Mouse (Mus musculus) cerebellum, adult (tissue): ENCODE measurements around the gene Krtcap3.
A peak's percentile ranks its signal among the peaks of the same experiment; 100 is the strongest.
"Not testable (repeated sequence)": the region's sequence is repeated elsewhere in the genome, so short reads cannot be mapped to it uniquely, and the experiment has no call there.

Source experiments
- ATAC-seq: cut with Nextera tagmentation; 2 replicates; pipeline ENCODE4 v1.9.2; 2017; ENCODE audit warnings: mild to moderate bottlenecking, moderate library complexity, mixed read lengths; ENCODE audit not compliant: insufficient number of reproducible peaks, low FRiP score, low TSS enrichment

Gene Krtcap3

DNA sequence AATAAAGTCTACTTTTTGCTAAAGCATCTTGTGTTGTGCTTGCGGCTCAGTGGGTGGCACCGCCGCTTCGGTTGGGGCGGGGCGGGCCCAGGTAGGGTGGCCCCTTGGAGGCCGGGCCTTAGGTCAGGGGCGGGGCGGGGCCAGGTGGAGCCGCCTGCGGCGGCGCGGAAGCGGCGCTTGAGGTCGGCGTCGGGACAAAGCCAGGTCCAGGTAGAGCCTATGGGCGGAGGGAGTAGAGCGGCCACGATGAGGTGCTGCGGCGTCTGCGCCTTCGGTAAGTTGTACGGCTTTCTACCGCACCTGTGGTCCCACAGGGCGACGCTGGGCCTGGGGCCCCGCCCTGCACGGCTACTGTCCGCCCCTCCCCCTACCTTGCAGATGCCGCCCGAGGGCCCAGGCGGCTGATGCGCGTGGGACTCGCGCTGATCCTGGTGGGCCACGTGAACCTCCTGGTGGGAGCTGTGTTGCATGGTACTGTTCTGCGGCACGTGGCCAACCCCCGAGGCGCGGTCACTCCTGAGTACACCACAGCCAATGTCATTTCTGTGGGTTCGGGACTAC, at the start of gene Krtcap3:
Gene Krtcap3 (plus strand): TSS at position 151 of the 561 bp plus-strand sequence.
- ATAC-seq: peak; percentile 54; the same call in 1 of the 2 replicates

- ATAC-seq: peak; percentile 95
These were observed 49.5 kb upstream of the Krtcap3 start, which contains the start of gene Zfp513 for GRCm38 (mm10) chr5:31201742-31202590. Gene Zfp513, minus strand, starts transcription at chr5:31202303.

- no peak for ATAC-seq
These were observed 48.6 kb upstream of the Krtcap3 start for GRCm38 (mm10) chr5:31202933-31203332.

DNA sequence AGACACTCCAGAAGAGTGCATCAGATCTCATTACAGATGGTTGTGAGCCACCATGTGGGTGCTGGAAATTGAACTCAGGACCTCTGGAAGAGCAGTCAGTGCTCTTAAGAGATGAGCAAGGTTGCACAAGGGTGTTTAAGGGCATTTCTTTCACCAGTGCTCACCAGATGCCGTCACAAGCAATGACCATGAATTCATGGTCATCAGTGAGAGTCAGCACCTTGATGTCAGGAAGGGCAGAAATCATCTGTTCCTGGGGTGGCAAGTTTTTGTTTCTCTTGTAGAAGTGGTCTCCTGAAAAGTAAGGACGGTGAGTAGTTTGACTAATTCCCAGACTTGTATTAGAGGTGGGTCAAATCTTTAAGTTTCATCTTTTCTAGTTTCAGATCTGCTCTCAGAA, 47.6 kb upstream of the Krtcap3 start:
- ATAC-seq: no peak

DNA sequence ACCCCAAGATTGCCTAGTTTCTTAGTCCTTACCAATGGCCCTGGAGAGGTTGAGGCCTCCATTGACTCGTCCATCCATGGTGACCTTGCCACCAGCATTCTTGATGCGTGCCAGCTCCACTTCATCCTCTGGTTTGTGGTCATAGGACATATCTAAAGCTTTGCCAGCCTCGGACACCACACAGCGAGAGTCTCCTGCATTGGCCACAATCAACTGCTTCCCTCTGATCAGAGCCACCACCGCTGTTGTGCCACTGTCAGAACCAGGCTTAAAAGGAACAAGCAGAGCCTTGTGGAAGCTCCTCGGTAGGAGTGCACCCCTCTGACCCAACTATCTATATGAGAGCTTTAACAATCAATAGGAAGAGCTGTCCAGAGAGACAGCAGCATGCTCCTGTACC, 47.1 kb upstream of the Krtcap3 start:
- ATAC-seq: no peak

GRCm38 (mm10) chr5:31216554-31216953, 34.9 kb upstream of the Krtcap3 start:
- not testable (repeated sequence) for ATAC-seq

GRCm38 (mm10) chr5:31218294-31218693, 33.2 kb upstream of the Krtcap3 start:
- ATAC-seq: no peak

GRCm38 (mm10) chr5:31219070-31219469, 32.4 kb upstream of the Krtcap3 start:
- no peak for ATAC-seq

GRCm38 (mm10) chr5:31219474-31219873, 32.0 kb upstream of the Krtcap3 start:
- ATAC-seq: no peak

GRCm38 (mm10) chr5:31219911-31220447, 31.5 kb upstream of the Krtcap3 start:
- peak; percentile 56 for ATAC-seq

GRCm38 (mm10) chr5:31220448-31221303, 30.8 kb upstream of the Krtcap3 start, which contains the start of gene Ppm1g:
Gene Ppm1g, minus strand, starts transcription at chr5:31220687.
- peak; percentile 92 for ATAC-seq

DNA sequence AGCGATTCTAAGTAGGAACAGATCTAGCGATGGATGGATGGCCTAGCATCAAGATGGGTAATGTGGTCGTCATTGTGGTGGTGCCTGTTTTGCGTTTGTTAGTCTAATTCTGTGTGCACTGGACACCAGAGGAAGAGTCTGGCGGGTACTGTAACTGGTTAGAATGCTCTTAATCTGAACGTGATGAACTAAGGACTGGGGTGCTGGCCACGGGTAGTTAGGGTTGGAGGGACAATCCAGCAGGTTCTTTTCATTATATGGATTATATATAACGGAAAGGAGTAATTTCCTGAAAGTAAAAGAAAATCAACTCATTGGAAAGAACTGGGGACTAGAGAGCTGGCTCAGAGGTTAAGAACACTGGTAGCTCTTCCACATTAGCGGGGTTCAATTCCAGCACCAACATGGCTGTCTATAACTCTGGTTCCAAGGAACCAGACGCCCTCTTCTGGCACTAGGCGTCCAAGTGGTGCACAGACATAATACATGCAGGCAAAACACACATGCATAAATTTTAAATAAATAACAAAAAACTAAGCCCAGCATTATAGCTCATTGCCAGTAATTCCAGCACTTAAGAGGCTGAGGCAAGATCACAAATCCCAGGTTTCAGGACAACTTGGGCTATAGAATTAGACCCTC, 30.1 kb upstream of the Krtcap3 start:
- ATAC-seq: no peak

DNA sequence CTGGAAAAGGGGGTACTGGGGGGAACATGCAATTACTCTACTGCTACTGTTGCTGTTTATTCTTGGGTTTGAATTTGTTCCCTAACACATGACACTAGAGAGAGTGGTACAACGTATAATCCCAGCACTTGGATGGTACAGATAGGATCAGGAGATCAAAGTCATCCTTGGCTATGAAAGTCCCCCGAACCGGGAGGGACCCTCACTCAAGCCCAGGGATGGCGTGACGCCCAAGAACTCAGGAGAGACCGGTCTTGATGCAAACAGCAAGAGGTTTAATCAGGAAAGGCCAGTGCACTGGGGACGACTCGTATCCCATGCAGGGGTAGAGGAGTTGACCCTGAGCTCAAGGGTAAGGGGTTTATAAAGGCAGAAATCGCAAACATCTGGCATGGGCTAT, 28.8 kb upstream of the Krtcap3 start:
- ATAC-seq: no peak

DNA sequence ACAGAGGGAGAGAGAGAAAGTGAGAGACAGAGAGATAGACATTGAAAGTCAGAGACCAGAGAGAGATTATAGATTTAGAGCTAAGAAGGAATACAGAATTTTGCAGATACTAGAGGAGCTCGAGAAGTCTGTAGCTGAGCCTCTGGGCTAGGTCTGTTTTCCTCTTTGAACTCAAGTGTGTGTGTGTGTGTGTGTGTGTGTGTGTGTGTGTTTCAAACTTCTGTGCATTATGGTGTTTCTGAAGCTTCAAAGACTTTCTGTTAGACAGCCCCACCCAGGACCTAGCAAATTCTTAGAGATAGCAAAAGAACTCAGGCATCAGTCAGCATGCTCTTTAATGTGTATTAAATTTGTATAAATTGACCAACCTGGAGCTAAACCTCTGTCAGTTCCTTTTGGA, 24.9 kb upstream of the Krtcap3 start:
- no peak for ATAC-seq

GRCm38 (mm10) chr5:31240637-31241521, 10.6 kb upstream of the Krtcap3 start, which contains the start of the genes Nrbp1 and Gm9970:
Gene Nrbp1, plus strand, starts transcription at chr5:31240864.
Gene Gm9970, minus strand, starts transcription at chr5:31241232.
- ATAC-seq: peak; percentile 96

DNA sequence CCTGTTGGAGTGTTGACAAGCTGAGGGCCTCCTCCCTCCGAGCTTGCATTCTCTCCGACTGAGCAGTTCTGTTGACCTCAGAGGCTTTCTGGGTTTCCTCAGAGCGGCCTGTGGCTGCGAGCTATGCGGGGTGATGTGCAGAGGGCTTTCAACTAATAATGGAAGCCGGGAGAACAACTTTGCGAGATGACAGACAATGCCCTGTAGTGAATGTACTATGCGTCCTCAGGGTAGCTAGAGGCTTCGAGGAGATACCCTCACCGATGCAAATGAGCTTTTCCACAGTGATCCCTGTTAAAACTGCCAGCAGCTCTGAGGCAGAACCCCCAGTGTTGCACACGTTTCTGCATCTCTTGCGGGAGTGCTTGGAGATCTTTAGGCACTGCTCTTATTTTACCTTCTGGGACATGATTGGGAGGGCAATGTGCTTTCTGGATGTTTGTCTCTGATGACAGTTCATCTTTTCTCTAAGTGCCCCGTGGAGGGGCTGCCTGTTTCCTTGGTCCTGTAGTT, 9.9 kb upstream of the Krtcap3 start:
- ATAC-seq: no peak

GRCm38 (mm10) chr5:31242191-31242590, 9.3 kb upstream of the Krtcap3 start:
- ATAC-seq: no peak

DNA sequence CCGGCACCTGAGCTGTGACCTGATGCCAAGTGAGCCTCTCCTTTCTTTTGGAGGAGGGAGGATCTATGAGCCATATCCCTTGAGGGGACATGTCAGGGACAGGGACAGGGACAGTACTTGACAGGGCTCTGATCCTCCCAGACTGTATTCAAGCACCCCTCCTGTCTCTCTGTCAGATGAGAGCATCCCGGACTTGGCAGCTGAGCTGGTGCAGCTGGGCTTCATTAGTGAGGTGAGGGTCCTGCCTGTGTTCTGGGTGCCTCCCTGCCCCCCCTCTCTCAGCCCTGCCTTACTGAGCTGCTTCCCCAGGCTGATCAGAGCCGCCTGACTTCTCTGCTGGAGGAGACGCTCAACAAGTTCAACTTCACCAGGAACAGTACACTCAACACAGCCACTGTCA, 775 bp upstream of the Krtcap3 start:
- no peak for ATAC-seq

- ATAC-seq: no peak
These were observed 660 bp downstream of the Krtcap3 start for GRCm38 (mm10) chr5:31252151-31252550.
